Mouse (Mus musculus): Measurements from ENCODE around the gene Tnfsf11. TPM values are rescaled to one million over a fixed set of nuclear protein-coding genes. Genes with fewer than 3 reads are reported as not detected.
A peak's percentile ranks its signal among the peaks of the same experiment; 100 is the strongest.

The Tnfsf11 gene
- 0.10 and 0.26 TPM in 2 replicates for polyA plus RNA-seq (2015; fragmentation: Nextera tagmentation; extraction: Ambion mirVana)

GRCm38 (mm10) chr14:78307286-78308237 lies at the start of gene Tnfsf11:
Gene Tnfsf11 (minus strand): TSS chr14:78308043.
- peak within 1 kb of the TSS; percentile 32 for H3K4me3 ChIP-seq (ENCODE audit: low read depth, low read length)
- TF ChIP-seq CTCF (IDR thresholded peaks at IDR 0.05; ENCODE audit: low read depth): no peak
- no peaks in the 10 kb centered on the region for H3K9me3 ChIP-seq (ENCODE audit: control insufficient read depth)
- no peak within 1 kb of the TSS for H3K27ac ChIP-seq (ENCODE audit: low read depth, low read length)
- peaks cover 18% of the 10 kb centered on the region for H3K27me3 ChIP-seq (replicated peaks; ENCODE audit: control insufficient read depth, insufficient read depth, low read length)
- H3K4me1 ChIP-seq (replicated peaks; ENCODE audit: control insufficient read depth, insufficient read depth, low read length): no peaks in the 10 kb centered on the region
- H3K36me3 ChIP-seq (ENCODE audit: control insufficient read depth, insufficient read depth): no peaks in the 10 kb centered on the region
- H3K9ac ChIP-seq (ENCODE audit: low read depth, low read length): no peak within 1 kb of the TSS
- WGBS: under 1% methylated on average over 34 of the region's 51 CpGs
- peak within 1 kb of the TSS; percentile 62 for H3K4me2 ChIP-seq (replicated peaks; ENCODE audit: low read depth)
- ATAC-seq: no peak

GRCm38 (mm10) chr14:78356764-78357163 lies 48.9 kb upstream of the Tnfsf11 start:
- H3K27ac ChIP-seq (ENCODE audit: low read depth, low read length): no peak overlapping the region
- TF ChIP-seq CTCF (IDR thresholded peaks at IDR 0.05; ENCODE audit: low read depth): no peak
- H3K4me3 ChIP-seq (ENCODE audit: low read depth, low read length): no peak overlapping the region
- H3K27me3 ChIP-seq (replicated peaks; ENCODE audit: control insufficient read depth, insufficient read depth, low read length): no peaks in the 10 kb centered on the region
- no peaks in the 10 kb centered on the region for H3K36me3 ChIP-seq (ENCODE audit: control insufficient read depth, insufficient read depth)
- 69% methylated on average over 8 of the region's 8 CpGs for WGBS
- no peaks in the 10 kb centered on the region for H3K4me1 ChIP-seq (replicated peaks; ENCODE audit: control insufficient read depth, insufficient read depth, low read length)
- no peak for ATAC-seq
- no peak overlapping the region for H3K9ac ChIP-seq (ENCODE audit: low read depth, low read length)
- H3K9me3 ChIP-seq (ENCODE audit: control insufficient read depth): no peaks in the 10 kb centered on the region
- H3K4me2 ChIP-seq (replicated peaks; ENCODE audit: low read depth): no peak overlapping the region

- no peak for ATAC-seq
- H3K9ac ChIP-seq (ENCODE audit: low read depth, low read length): no peak overlapping the region
- no peaks in the 10 kb centered on the region for H3K27me3 ChIP-seq (replicated peaks; ENCODE audit: control insufficient read depth, insufficient read depth, low read length)
- no peak overlapping the region for H3K27ac ChIP-seq (ENCODE audit: low read depth, low read length)
- no peak overlapping the region for H3K4me2 ChIP-seq (replicated peaks; ENCODE audit: low read depth)
- no peak overlapping the region for H3K4me3 ChIP-seq (ENCODE audit: low read depth, low read length)
- no peaks in the 10 kb centered on the region for H3K4me1 ChIP-seq (replicated peaks; ENCODE audit: control insufficient read depth, insufficient read depth, low read length)
- H3K36me3 ChIP-seq (ENCODE audit: control insufficient read depth, insufficient read depth): no peaks in the 10 kb centered on the region
- H3K9me3 ChIP-seq (ENCODE audit: control insufficient read depth): no peaks in the 10 kb centered on the region
- WGBS: 53% methylated on average over 4 of the region's 4 CpGs
- no peak for TF ChIP-seq CTCF (IDR thresholded peaks at IDR 0.05; ENCODE audit: low read depth)
These were observed 47.5 kb upstream of the Tnfsf11 start for GRCm38 (mm10) chr14:78355381-78355780.

GRCm38 (mm10) chr14:78352865-78353264 lies 45.0 kb upstream of the Tnfsf11 start:
- H3K9me3 ChIP-seq (ENCODE audit: control insufficient read depth): no peaks in the 10 kb centered on the region
- no peak overlapping the region for H3K4me2 ChIP-seq (replicated peaks; ENCODE audit: low read depth)
- 72% methylated on average over 4 of the region's 4 CpGs for WGBS
- no peak for ATAC-seq
- H3K36me3 ChIP-seq (ENCODE audit: control insufficient read depth, insufficient read depth): no peaks in the 10 kb centered on the region
- no peak overlapping the region for H3K4me3 ChIP-seq (ENCODE audit: low read depth, low read length)
- H3K4me1 ChIP-seq (replicated peaks; ENCODE audit: control insufficient read depth, insufficient read depth, low read length): no peaks in the 10 kb centered on the region
- no peak overlapping the region for H3K27ac ChIP-seq (ENCODE audit: low read depth, low read length)
- no peaks in the 10 kb centered on the region for H3K27me3 ChIP-seq (replicated peaks; ENCODE audit: control insufficient read depth, insufficient read depth, low read length)
- no peak for TF ChIP-seq CTCF (IDR thresholded peaks at IDR 0.05; ENCODE audit: low read depth)
- no peak overlapping the region for H3K9ac ChIP-seq (ENCODE audit: low read depth, low read length)

GRCm38 (mm10) chr14:78351544-78351943 lies 43.7 kb upstream of the Tnfsf11 start:
- no peak for ATAC-seq
- Histone ChIP-seq H3K4me2 (replicated peaks; ENCODE audit: low read depth) (no peak overlapping the region), H3K27me3 (replicated peaks; ENCODE audit: control insufficient read depth, insufficient read depth, low read length) (no peaks in the 10 kb centered on the region), H3K27ac (ENCODE audit: low read depth, low read length) (no peak overlapping the region), H3K4me1 (replicated peaks; ENCODE audit: control insufficient read depth, insufficient read depth, low read length) (no peaks in the 10 kb centered on the region), H3K4me3 (ENCODE audit: low read depth, low read length) (no peak overlapping the region), H3K36me3 (ENCODE audit: control insufficient read depth, insufficient read depth) (no peaks in the 10 kb centered on the region), H3K9me3 (ENCODE audit: control insufficient read depth) (no peaks in the 10 kb centered on the region), H3K9ac (ENCODE audit: low read depth, low read length) (no peak overlapping the region)
- WGBS: 92% methylated on average over 7 of the region's 7 CpGs
- no peak for TF ChIP-seq CTCF (IDR thresholded peaks at IDR 0.05; ENCODE audit: low read depth)

GRCm38 (mm10) chr14:78347715-78348114 lies 39.9 kb upstream of the Tnfsf11 start:
- whole genome bisulfite sequencing: 81% methylated on average over 2 of the region's 2 CpGs
- ATAC-seq: no peak
- H3K4me3 ChIP-seq (ENCODE audit: low read depth, low read length): no peak overlapping the region
- H3K4me2 ChIP-seq (replicated peaks; ENCODE audit: low read depth): no peak overlapping the region
- no peak for TF ChIP-seq CTCF (IDR thresholded peaks at IDR 0.05; ENCODE audit: low read depth)
- H3K4me1 ChIP-seq (replicated peaks; ENCODE audit: control insufficient read depth, insufficient read depth, low read length): no peaks in the 10 kb centered on the region
- H3K9ac ChIP-seq (ENCODE audit: low read depth, low read length): no peak overlapping the region
- H3K27me3 ChIP-seq (replicated peaks; ENCODE audit: control insufficient read depth, insufficient read depth, low read length): no peaks in the 10 kb centered on the region
- no peaks in the 10 kb centered on the region for H3K36me3 ChIP-seq (ENCODE audit: control insufficient read depth, insufficient read depth)
- H3K27ac ChIP-seq (ENCODE audit: low read depth, low read length): no peak overlapping the region
- no peaks in the 10 kb centered on the region for H3K9me3 ChIP-seq (ENCODE audit: control insufficient read depth)

Measured in intestine, postnatal 0 days (tissue).